Mouse (Mus musculus) bone marrow, adult 2 months (tissue): ENCODE measurements around the gene Tmem63c.

ENCODE experiments used
- CTCF ChIP-seq: fragments of 200-500 bp; IDR thresholded peaks from 2 replicates; pipeline ENCODE4 v1.5.1; 2011; ENCODE audit warnings: low read length, control low read depth; ENCODE audit not compliant: control insufficient read depth, insufficient read depth
- POLR2A ChIP-seq: fragments of 200-500 bp; IDR thresholded peaks from 2 replicates; pipeline ENCODE4 v1.6.1; 2011; ENCODE audit warnings: low read depth, mild to moderate bottlenecking, control low read depth, low read length, borderline replicate concordance; ENCODE audit not compliant: control insufficient read depth

DNA sequence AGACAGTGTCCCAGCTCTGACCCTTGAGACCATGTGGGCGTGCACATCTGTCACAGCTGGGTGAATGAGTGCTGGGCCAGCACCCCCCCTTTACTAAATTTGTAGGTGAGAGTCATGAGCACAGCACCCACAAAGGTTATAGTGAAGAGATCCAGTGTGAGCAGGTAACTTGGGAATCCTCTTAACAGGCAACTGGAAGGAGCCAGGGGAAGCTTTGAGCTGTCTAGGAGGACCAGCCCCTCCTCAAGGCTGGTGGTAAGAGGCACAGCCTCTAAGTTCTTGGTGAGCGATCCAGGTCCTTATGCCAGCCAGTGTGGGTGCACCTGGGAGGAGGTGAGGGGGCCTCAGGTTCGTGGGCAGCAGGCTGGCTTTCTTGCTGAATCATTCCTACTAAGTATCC is 17.5 kb upstream of the Tmem63c start:
- TF ChIP-seq CTCF (no peak), POLR2A (no peak)
